Mouse (Mus musculus): ENCODE results near the gene Gm20696.

- TF ChIP-seq POLR2A (IDR thresholded peaks at IDR 0.05; ENCODE audit: borderline replicate concordance, extremely low read depth, insufficient read depth, insufficient read length, poor library complexity, severe bottlenecking) (no peak), CTCF (IDR thresholded peaks at IDR 0.05; ENCODE audit: borderline replicate concordance, extremely low read depth, insufficient read depth, insufficient read length) (no peak)
Observed at GRCm38 (mm10) chr6:99692916-99693841, 26.6 kb upstream of the Gm20696 start.

Measured in brain, embryonic 14.5 days (tissue).